Mouse (Mus musculus): ENCODE results near the gene Dclk1. TPM values are rescaled to one million over a fixed set of nuclear protein-coding genes. Genes with fewer than 3 reads are reported as not detected.

Dclk1 gene
- total RNA-seq, 2 experiments from 2014 or later = 569 to 585 TPM

GRCm38 (mm10) chr3:55270920-55271319, 28.8 kb downstream of the Dclk1 start:
- Histone ChIP-seq H3K4me3 (no peak overlapping the region), H3K27ac (peak overlapping the region; percentile 74; the same call in 1 of the 2 replicates)
- no peak; the same call in 1 of the 2 replicates for TF ChIP-seq CTCF (conservative IDR thresholded peaks at IDR 0.05)
- DNase-seq (ENCODE audit: low spot score in 2 of 2) = no peak

GRCm38 (mm10) chr3:55272536-55272935, 30.4 kb downstream of the Dclk1 start:
- no peak for DNase-seq (ENCODE audit: low spot score in 2 of 2)
- no peak for TF ChIP-seq CTCF (conservative IDR thresholded peaks at IDR 0.05)

GRCm38 (mm10) chr3:55276446-55276845, 34.3 kb downstream of the Dclk1 start:
- no peak for DNase-seq (ENCODE audit: low spot score in 2 of 2)
- peak; percentile 59 for TF ChIP-seq CTCF (conservative IDR thresholded peaks at IDR 0.05)
- H3K4me3 ChIP-seq = no peak overlapping the region
- peak overlapping the region; percentile 10; the same call in 1 of the 2 replicates for H3K27ac ChIP-seq

More at GRCm38 (mm10) chr3:55272536-55272935, 30.4 kb downstream of the Dclk1 start:
- H3K4me3 ChIP-seq = no peak overlapping the region
- no peak overlapping the region for H3K27ac ChIP-seq

GRCm38 (mm10) chr3:55276851-55277250, 34.7 kb downstream of the Dclk1 start:
- DNase-seq (ENCODE audit: low spot score in 2 of 2) = no peak
- no peak overlapping the region for H3K4me3 ChIP-seq
- TF ChIP-seq CTCF (conservative IDR thresholded peaks at IDR 0.05) = no peak
- no peak overlapping the region for H3K27ac ChIP-seq

- TF ChIP-seq CTCF (conservative IDR thresholded peaks at IDR 0.05) = no peak
- H3K4me3 ChIP-seq = no peak overlapping the region
- no peak for DNase-seq (ENCODE audit: low spot score in 2 of 2)
- H3K27ac ChIP-seq = peak overlapping the region; percentile 71; the same call in 1 of the 2 replicates
Measured at GRCm38 (mm10) chr3:55277829-55278228, 35.7 kb downstream of the Dclk1 start.

GRCm38 (mm10) chr3:55279923-55280322, 37.8 kb downstream of the Dclk1 start:
- Histone ChIP-seq H3K4me3 (no peak overlapping the region), H3K27ac (peak overlapping the region; percentile 71)
- TF ChIP-seq CTCF (conservative IDR thresholded peaks at IDR 0.05) = no peak
- DNase-seq (ENCODE audit: low spot score in 2 of 2) = no peak

GRCm38 (mm10) chr3:55280471-55280870, 38.3 kb downstream of the Dclk1 start:
- H3K4me3 ChIP-seq = no peak overlapping the region
- TF ChIP-seq CTCF (conservative IDR thresholded peaks at IDR 0.05) = no peak
- DNase-seq (ENCODE audit: low spot score in 2 of 2) = no peak
- H3K27ac ChIP-seq = peak overlapping the region; percentile 71; the same call in 1 of the 2 replicates

GRCm38 (mm10) chr3:55284215-55284614, 42.1 kb downstream of the Dclk1 start:
- H3K27ac ChIP-seq = peak overlapping the region; percentile 93
- peak; percentile 59 to 85 for DNase-seq (ENCODE audit: low spot score in 2 of 2)
- TF ChIP-seq CTCF (conservative IDR thresholded peaks at IDR 0.05) = peak; percentile 12; the same call in 1 of the 2 replicates
- no peak overlapping the region for H3K4me3 ChIP-seq

GRCm38 (mm10) chr3:55288726-55289125, 46.6 kb downstream of the Dclk1 start:
- no peak for TF ChIP-seq CTCF (conservative IDR thresholded peaks at IDR 0.05)
- no peak overlapping the region for H3K4me3 ChIP-seq
- DNase-seq (ENCODE audit: low spot score in 2 of 2) = no peak
- H3K27ac ChIP-seq = no peak overlapping the region

- no peak overlapping the region for H3K4me3 ChIP-seq
- no peak for DNase-seq (ENCODE audit: low spot score in 2 of 2)
Measured at GRCm38 (mm10) chr3:55291964-55292363, 49.8 kb downstream of the Dclk1 start.

GRCm38 (mm10) chr3:55292783-55293430, 50.7 kb downstream of the Dclk1 start:
- peak; percentile 31 to 32 for DNase-seq (ENCODE audit: low spot score in 2 of 2)
- Histone ChIP-seq H3K4me3 (no peak overlapping the region), H3K27ac (peak overlapping the region; percentile 73)
- TF ChIP-seq CTCF (conservative IDR thresholded peaks at IDR 0.05) = no peak

More at GRCm38 (mm10) chr3:55291964-55292363, 49.8 kb downstream of the Dclk1 start:
- H3K27ac ChIP-seq = no peak overlapping the region
- TF ChIP-seq CTCF (conservative IDR thresholded peaks at IDR 0.05) = no peak

GRCm38 (mm10) chr3:55305653-55306052, 63.5 kb downstream of the Dclk1 start:
- DNase-seq (ENCODE audit: low spot score in 2 of 2) = no peak
- no peak for TF ChIP-seq CTCF (conservative IDR thresholded peaks at IDR 0.05)
- no peak overlapping the region for H3K4me3 ChIP-seq
- peak overlapping the region; percentile 57; the same call in 1 of the 2 replicates for H3K27ac ChIP-seq

- DNase-seq (ENCODE audit: low spot score in 2 of 2) = no peak
- no peak for TF ChIP-seq CTCF (conservative IDR thresholded peaks at IDR 0.05)
- no peak overlapping the region for H3K27ac ChIP-seq
Measured at GRCm38 (mm10) chr3:55307553-55308177, 65.5 kb downstream of the Dclk1 start.

More at GRCm38 (mm10) chr3:55307553-55308177, 65.5 kb downstream of the Dclk1 start:
- H3K4me3 ChIP-seq = no peak overlapping the region
